Mouse (Mus musculus) layer of hippocampus, adult 18-20 months (tissue): ENCODE measurements at regions not wholly inside any gene's neighbourhood (a gene's known extent, or its start where the extent isn't known, plus 50 kb on each side); places are given as distances from the start of the nearest gene placed in this dataset.
"Not testable (repeated sequence)": the region's sequence is repeated elsewhere in the genome, so short reads cannot be mapped to it uniquely, and the experiment has no call there.

ENCODE experiments used
- DNase-seq, 2 experiments: peaks; one replicate each; pipeline ENCODE4 v3.0.0; 2022; ENCODE audit warnings: low spot score in 2 of 2

GRCm38 (mm10) chr1:146955688-146956214 lies 461.2 kb downstream of the Brinp3 start:
- no peak for DNase-seq

DNA sequence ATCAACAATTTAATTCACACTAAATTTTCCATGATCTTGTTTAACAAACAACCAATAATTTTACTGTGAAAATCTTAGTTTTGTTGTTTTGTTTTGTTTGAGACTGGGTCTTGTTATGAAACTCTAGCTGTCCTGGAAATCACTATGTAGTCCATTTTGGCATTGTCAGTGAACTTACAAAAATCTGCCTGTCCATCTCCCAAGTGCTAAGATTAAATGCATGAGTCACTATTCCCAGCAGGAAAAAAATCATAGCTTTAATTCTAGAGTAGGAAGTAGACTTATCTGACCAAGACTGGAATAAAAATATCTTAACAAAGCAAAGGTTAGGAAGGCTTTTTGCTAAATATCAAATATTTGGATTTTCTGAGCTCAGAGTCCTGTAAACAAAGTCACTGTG lies 461.8 kb downstream of the Brinp3 start:
- no peak for DNase-seq

GRCm38 (mm10) chr1:146960448-146960847 lies 465.9 kb downstream of the Brinp3 start:
- DNase-seq = no peak

DNA sequence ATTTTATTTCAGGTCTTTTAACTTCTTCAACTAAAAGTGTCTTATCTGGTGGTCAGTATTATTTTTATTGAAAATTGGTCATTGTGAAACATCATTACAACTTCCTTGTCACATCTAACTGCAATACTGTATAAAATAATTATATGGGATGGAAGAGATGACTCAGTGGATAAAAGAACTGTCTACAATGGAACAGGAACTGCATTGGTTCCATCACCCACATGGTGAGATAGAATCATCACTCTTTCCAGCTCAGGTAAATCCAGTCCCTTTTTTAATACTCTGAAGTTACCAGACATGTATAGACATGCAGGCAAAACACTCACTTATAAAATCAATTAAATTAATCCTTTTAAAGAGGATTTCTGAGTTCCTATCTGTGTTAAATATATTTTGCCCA lies 473.0 kb downstream of the Brinp3 start:
- no peak for DNase-seq

GRCm38 (mm10) chr1:146967993-146968392 lies 473.4 kb downstream of the Brinp3 start:
- DNase-seq = no peak

- no peak for DNase-seq
Observed at GRCm38 (mm10) chr1:146983433-146984186, 489.1 kb downstream of the Brinp3 start.

DNA sequence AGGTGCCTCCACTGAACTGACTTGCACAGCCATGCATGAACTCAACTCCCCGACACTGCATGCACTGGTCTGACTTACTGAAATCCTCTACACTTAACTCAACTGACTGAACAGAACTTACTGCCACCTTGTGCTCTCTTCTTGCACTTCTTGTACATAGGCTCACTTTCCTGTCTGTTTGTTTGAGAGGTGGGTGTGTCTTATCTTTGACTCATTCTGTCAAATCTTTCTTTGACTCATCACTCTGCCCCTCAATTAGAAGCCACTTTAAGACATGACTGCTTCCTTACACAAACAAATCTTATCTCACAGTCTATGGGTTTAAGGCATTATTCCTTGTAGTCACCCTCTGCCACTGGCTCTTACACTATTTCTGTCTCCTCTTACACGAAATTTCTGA lies 505.5 kb downstream of the Brinp3 start:
- no peak for DNase-seq

- no peak for DNase-seq
Observed at GRCm38 (mm10) chr1:147047714-147048113, 553.2 kb downstream of the Brinp3 start.

GRCm38 (mm10) chr1:147058504-147058903 lies 563.9 kb downstream of the Brinp3 start:
- DNase-seq = no peak

- DNase-seq = no peak
Observed at GRCm38 (mm10) chr1:147074166-147074565, 579.6 kb downstream of the Brinp3 start.

- DNase-seq = no peak
Observed at GRCm38 (mm10) chr1:147084129-147084799, 589.7 kb downstream of the Brinp3 start.

- DNase-seq = no peak
Observed at GRCm38 (mm10) chr1:147125541-147125940, 631.0 kb downstream of the Brinp3 start.

DNA sequence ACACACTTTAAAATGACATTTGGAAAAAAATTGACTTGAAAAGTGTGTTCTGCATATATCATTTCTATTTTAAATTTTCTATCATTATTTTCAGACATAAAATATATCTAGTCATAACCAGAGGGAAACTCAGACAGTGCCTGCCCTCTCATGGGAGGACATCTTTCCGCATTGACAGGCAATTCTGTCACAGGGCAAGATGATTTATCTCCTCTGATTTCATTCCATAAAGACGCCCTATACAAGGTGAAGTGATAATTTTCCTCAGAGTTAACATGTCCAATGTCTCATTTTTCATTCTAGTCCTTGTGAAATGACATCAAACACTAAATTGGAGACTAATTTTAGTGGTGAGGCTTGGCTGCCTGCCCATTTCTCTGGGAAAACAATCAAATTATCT lies 643.6 kb downstream of the Brinp3 start:
- DNase-seq = no peak

GRCm38 (mm10) chr1:147175350-147175749 lies 680.8 kb downstream of the Brinp3 start:
- DNase-seq = no peak

DNA sequence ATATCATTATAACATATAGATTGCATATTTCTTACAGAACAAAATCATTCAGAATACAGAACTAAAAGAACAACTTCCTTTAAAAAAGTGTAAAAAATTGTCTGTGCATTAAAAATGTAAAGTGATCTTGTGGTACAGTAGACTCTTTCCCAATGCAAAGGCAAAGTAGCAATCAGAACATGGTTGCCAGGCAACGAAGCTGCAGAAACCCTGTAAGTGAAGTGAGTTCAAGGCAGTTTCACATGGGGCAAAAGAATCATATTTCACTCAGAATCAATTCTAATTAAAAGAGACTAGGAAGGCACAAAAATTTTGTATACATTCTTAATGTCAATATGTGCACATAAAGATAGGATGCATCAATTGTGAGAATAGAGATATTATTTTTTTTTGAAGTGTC lies 692.2 kb downstream of the Brinp3 start:
- DNase-seq = no peak

DNA sequence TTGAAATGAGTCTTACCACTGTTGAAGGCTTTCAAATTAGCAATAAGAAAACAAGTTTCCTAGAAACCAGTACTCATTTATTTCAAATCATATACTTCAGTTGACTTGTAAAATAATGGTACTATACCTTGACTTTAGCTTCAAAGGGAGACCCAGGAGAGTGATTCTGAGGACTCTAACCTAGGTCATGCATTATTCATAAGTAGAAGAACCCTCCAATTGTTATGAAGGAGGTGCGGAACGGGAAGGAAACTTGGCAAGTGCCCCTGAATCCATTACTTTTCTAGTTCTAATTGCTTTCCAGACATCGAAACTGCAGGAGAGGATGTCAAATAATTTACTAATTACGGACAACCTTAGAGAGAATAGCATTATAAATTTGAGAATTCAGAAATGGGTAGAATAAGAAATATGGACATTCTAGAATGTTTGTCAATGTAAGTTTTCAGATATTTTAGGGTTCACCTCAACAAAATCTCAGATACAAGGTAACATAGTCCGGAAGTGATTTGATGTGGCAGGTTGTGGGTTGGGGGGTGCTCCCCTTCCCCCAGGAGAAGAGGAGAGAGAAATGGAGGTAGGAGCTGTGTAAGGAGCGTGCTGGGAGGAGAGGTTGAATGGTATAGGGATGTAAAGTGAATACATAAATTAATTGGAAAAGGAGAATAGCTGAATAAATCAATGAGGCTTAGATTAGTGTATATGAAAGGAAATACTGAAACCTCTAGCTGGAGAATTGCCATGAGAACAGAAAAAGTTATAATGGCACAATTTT lies 692.9 kb downstream of the Brinp3 start:
- no peak for DNase-seq

DNA sequence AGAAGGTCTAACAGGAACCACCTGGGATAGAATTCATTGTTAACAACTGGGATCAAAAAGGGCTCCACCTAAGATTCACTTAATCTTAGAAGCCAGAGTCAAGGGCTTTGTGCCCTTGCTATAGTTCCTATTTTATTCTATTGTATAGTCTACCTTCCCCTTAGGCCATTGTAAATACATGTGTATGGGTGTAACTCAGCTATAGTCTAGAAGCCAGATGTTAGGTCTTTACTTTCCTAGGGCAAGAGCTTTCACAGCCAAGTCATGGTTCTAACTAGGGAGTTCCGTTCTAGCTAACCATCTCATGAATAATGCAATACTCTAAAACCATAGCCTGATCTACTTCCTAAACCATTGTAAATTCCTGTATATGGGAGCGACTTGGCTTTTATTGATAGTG lies 705.4 kb downstream of the Brinp3 start:
- DNase-seq = not testable (repeated sequence)

DNA sequence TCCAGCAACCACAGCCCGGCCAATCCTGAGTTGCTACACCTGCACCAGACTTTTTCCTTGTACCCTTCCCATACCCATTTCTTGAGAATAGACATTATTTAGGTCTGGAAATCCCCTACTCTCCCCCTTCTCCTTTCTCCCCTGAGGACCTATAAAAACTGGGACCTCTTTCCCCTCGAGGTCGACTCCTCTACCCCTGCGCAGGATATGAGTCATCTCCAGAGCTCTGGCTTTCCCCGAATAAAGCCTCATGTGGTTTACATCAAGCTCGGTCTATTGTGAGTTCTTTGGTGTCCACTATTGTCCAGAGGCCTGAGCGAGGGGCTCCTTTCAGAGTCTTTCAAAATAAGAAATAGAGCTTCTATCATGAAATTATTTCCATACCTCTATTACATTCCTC lies 720.3 kb downstream of the Brinp3 start:
- DNase-seq = not testable (repeated sequence)

- DNase-seq = no peak
Observed at GRCm38 (mm10) chr1:147217965-147218364, 723.4 kb downstream of the Brinp3 start.

- DNase-seq = no peak
Observed at GRCm38 (mm10) chr1:147219438-147219837, 724.9 kb downstream of the Brinp3 start.

DNA sequence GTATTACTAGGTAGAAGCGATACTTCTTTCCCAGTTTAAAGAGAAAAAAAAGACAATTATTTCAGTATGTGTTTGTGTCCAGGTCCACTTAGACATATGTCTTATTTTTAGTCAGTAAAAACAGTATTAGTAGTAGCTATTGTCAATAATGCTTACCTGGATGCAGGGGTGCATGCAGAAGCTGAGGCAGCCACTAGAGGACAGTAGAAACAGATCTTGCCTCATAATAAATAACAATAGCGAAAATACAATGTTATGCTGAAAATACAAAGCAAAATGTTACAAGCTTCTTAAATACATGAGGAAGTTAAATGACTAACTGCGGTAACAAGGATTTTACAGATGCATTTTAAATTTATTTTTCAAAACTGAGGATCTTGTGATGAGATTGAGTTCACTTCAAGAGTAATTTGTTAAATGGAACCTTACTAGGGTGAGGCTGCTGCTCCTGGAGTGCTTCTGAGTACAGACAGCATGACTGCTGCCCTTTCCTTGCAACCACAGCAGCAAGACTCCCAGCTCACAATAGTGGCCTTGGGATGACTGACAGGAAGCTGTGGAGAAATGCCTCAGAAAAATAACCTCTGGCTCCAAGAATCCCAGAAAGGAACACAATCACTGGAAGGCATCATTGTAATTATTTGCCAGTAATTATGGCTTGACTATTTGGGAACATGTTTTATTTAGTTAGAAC lies 728.8 kb downstream of the Brinp3 start:
- DNase-seq = peak in 1 of 2 experiments; percentile 13
